Mouse (Mus musculus) liver, adult 2 months (tissue): ENCODE measurements at regions not wholly inside any gene's neighbourhood (a gene's known extent, or its start where the extent isn't known, plus 50 kb on each side); places are given as distances from the start of the nearest gene placed in this dataset.

Experiments used
- DNase-seq: peaks from one replicate; pipeline ENCODE4 v3.0.0-alpha.2; 2011; ENCODE audit warnings: low read depth, low spot score; ENCODE audit errors: extremely low read depth
- H3K27ac ChIP-seq: fragments of 200-500 bp; replicated peaks from 2 replicates; pipeline ENCODE4 v1.5.1; 2012; ENCODE audit warnings: low read depth, mild to moderate bottlenecking, control low read depth, inconsistent platforms, low read length; ENCODE audit not compliant: insufficient read depth
- H3K27me3 ChIP-seq: fragments of 200-500 bp; 2 replicates; pipeline ENCODE4 v1.6.1; 2012; ENCODE audit warnings: mild to moderate bottlenecking, moderate library complexity, low read length, inconsistent platforms; ENCODE audit not compliant: control insufficient read depth, insufficient read depth
- H3K36me3 ChIP-seq: fragments of 200-500 bp; 2 replicates; pipeline ENCODE4 v1.6.1; 2012; ENCODE audit warnings: low read length, inconsistent platforms; ENCODE audit not compliant: control insufficient read depth, insufficient read depth
- H3K4me1 ChIP-seq: fragments of 200-500 bp; 2 replicates; pipeline ENCODE4 v1.6.1; 2011; ENCODE audit warnings: low read length; ENCODE audit not compliant: control insufficient read depth, insufficient read depth
- H3K4me3 ChIP-seq: fragments of 200-500 bp; 2 replicates; pipeline ENCODE4 v1.5.1; 2011; ENCODE audit warnings: low read depth, mild to moderate bottlenecking, control low read depth, low read length, moderate library complexity; ENCODE audit not compliant: insufficient read depth
- H3K79me2 ChIP-seq: fragments of 200-500 bp; 2 replicates; pipeline ENCODE4 v1.6.1; 2012; ENCODE audit warnings: inconsistent platforms, mild to moderate bottlenecking, low read length, moderate library complexity; ENCODE audit not compliant: control insufficient read depth, insufficient read depth
- H3K9ac ChIP-seq: fragments of 200-500 bp; 2 replicates; pipeline ENCODE4 v1.6.1; 2012; ENCODE audit warnings: low read depth, mild to moderate bottlenecking, control low read depth, inconsistent platforms, low read length
- CTCF ChIP-seq: fragments of 200-500 bp; IDR thresholded peaks from 2 replicates; pipeline ENCODE4 v1.5.1; 2011; ENCODE audit warnings: low read depth, low read length, control low read depth
- POLR2A ChIP-seq: fragments of 200-500 bp; IDR thresholded peaks from 2 replicates; pipeline ENCODE4 v1.6.1; 2011; ENCODE audit warnings: low read length, control low read depth; ENCODE audit not compliant: insufficient read depth; ENCODE audit errors: extremely low read depth
- WGBS: fragments of 180-500 bp; shearing (Covaris S2); methylation state at CpG from one replicate; pipeline ENCODE4 v1.1.7; 2018; 5-methylcytosine and 5-hydroxymethylcytosine counted together

- TF ChIP-seq CTCF (no peak), POLR2A (no peak)
- no peak for DNase-seq
- Histone ChIP-seq H3K27me3 (0 out of 2 replicates have a peak, but pooled peaks cover 2% of the 10 kb centered on the region), H3K27ac (no peak overlapping the region), H3K9ac (no peak overlapping the region), H3K4me3 (no peak overlapping the region), H3K79me2 (no peaks in the 10 kb centered on the region), H3K36me3 (no peaks in the 10 kb centered on the region), H3K4me1 (no peaks in the 10 kb centered on the region)
- WGBS: 57% methylated on average over 4 of the region's 4 CpGs
These were observed 243.5 kb upstream of the Shh start for GRCm38 (mm10) chr5:28710517-28710916.

GRCm38 (mm10) chr5:28709626-28710025 is 242.6 kb upstream of the Shh start:
- H3K4me1 ChIP-seq: no peaks in the 10 kb centered on the region

GRCm38 (mm10) chr5:28704359-28704758 is 237.3 kb upstream of the Shh start:
- Histone ChIP-seq H3K4me3 (no peak overlapping the region), H3K79me2 (no peaks in the 10 kb centered on the region), H3K27ac (no peak overlapping the region), H3K9ac (no peak overlapping the region), H3K4me1 (no peaks in the 10 kb centered on the region), H3K27me3 (peaks cover 2% of the 10 kb centered on the region; the same call in 1 of the 2 replicates), H3K36me3 (no peaks in the 10 kb centered on the region)
- no peak for DNase-seq
- TF ChIP-seq POLR2A: no peak
- no peak for TF ChIP-seq CTCF
- WGBS: 86% methylated on average over 1 of the region's 1 CpGs

More at GRCm38 (mm10) chr5:28709626-28710025, 242.6 kb upstream of the Shh start:
- Histone ChIP-seq H3K9ac (no peak overlapping the region), H3K79me2 (no peaks in the 10 kb centered on the region), H3K4me3 (no peak overlapping the region), H3K27me3 (0 out of 2 replicates have a peak, but pooled peaks cover 2% of the 10 kb centered on the region), H3K27ac (no peak overlapping the region), H3K36me3 (no peaks in the 10 kb centered on the region)
- no peak for DNase-seq
- WGBS: 69% methylated on average over 2 of the region's 2 CpGs
- TF ChIP-seq CTCF: no peak
- no peak for TF ChIP-seq POLR2A

- DNase-seq: no peak
- Histone ChIP-seq H3K79me2 (no peaks in the 10 kb centered on the region), H3K9ac (no peak overlapping the region), H3K36me3 (no peaks in the 10 kb centered on the region), H3K4me3 (no peak overlapping the region), H3K4me1 (no peaks in the 10 kb centered on the region), H3K27ac (no peak overlapping the region), H3K27me3 (no peaks in the 10 kb centered on the region)
- no peak for TF ChIP-seq POLR2A
- TF ChIP-seq CTCF: no peak
- 89% methylated on average over 3 of the region's 3 CpGs for WGBS
These were observed 229.9 kb upstream of the Shh start for GRCm38 (mm10) chr5:28696966-28697365.

GRCm38 (mm10) chr5:28690110-28690509 is 223.1 kb upstream of the Shh start:
- Histone ChIP-seq H3K9ac (no peak overlapping the region), H3K27me3 (no peaks in the 10 kb centered on the region), H3K27ac (no peak overlapping the region), H3K36me3 (no peaks in the 10 kb centered on the region), H3K79me2 (no peaks in the 10 kb centered on the region), H3K4me3 (no peak overlapping the region), H3K4me1 (no peaks in the 10 kb centered on the region)
- 73% methylated on average over 6 of the region's 6 CpGs for WGBS
- no peak for DNase-seq
- TF ChIP-seq CTCF: no peak
- no peak for TF ChIP-seq POLR2A

- Histone ChIP-seq H3K9ac (no peak overlapping the region), H3K79me2 (no peaks in the 10 kb centered on the region), H3K4me3 (no peak overlapping the region), H3K27me3 (no peaks in the 10 kb centered on the region), H3K36me3 (no peaks in the 10 kb centered on the region), H3K27ac (no peak overlapping the region), H3K4me1 (no peaks in the 10 kb centered on the region)
- TF ChIP-seq POLR2A (no peak), CTCF (no peak)
- DNase-seq: no peak
- WGBS: 73% methylated on average over 2 of the region's 2 CpGs
These were observed 222.6 kb upstream of the Shh start for GRCm38 (mm10) chr5:28689651-28690050.
